Mouse (Mus musculus) neural tube, embryonic 15.5 days (tissue): Measurements from ENCODE around the gene Prelp. TPM values are rescaled to one million over a fixed set of nuclear protein-coding genes. Genes with fewer than 3 reads are reported as not detected.

Source experiments
- ATAC-seq: fragments of 200-750 bp; cut with Nextera tagmentation; 2 replicates; pipeline ENCODE4 v1.8.0; 2017; ENCODE audit warnings: mild to moderate bottlenecking, moderate TSS enrichment, moderate library complexity; ENCODE audit not compliant: low FRiP score
- H3K27ac ChIP-seq: fragments of 300-500 bp; sonication (generic); replicated peaks from 2 replicates; pipeline ENCODE4 v1.5.1; 2015; ENCODE audit warnings: mild to moderate bottlenecking, inconsistent platforms
- H3K27me3 ChIP-seq: fragments of 300-500 bp; sonication (generic); replicated peaks from 2 replicates; pipeline ENCODE4 v1.6.1; 2015; ENCODE audit warnings: inconsistent platforms
- H3K36me3 ChIP-seq: fragments of 300-500 bp; sonication (generic); 2 replicates; pipeline ENCODE4 v1.6.1; 2015; ENCODE audit warnings: inconsistent platforms
- H3K4me1 ChIP-seq: fragments of 300-500 bp; sonication (generic); 2 replicates; pipeline ENCODE4 v1.6.1; 2015; ENCODE audit warnings: inconsistent platforms
- H3K4me2 ChIP-seq: fragments of 300-500 bp; sonication (generic); 2 replicates; pipeline ENCODE4 v1.6.1; 2015; ENCODE audit warnings: inconsistent platforms, mild to moderate bottlenecking, moderate library complexity
- H3K4me3 ChIP-seq: fragments of 300-500 bp; sonication (generic); replicated peaks from 2 replicates; pipeline ENCODE4 v1.5.1; 2015; ENCODE audit warnings: mild to moderate bottlenecking, inconsistent platforms
- H3K9ac ChIP-seq: fragments of 300-500 bp; sonication (generic); replicated peaks from 2 replicates; pipeline ENCODE4 v1.6.1; 2015; ENCODE audit warnings: mild to moderate bottlenecking, inconsistent platforms
- H3K9me3 ChIP-seq: fragments of 300-500 bp; sonication (generic); replicated peaks from 2 replicates; pipeline ENCODE4 v1.6.1; 2016; ENCODE audit warnings: inconsistent platforms
- WGBS: fragments of 180-500 bp; shearing (Covaris S2); methylation state at CpG from one replicate; pipeline ENCODE4 v1.1.7; 2015; ENCODE audit warnings: mixed read lengths; 5-methylcytosine and 5-hydroxymethylcytosine counted together
- polyA plus RNA-seq: library from polyadenylated mRNA; unstranded; fragments of >200 nt; fragmentation: Nextera tagmentation; extraction: Ambion mirVana; gene quantifications from 2 replicates; pipeline ENCODE4 v1.2.1, GENCODE M21; 2015

The Prelp gene
- polyA plus RNA-seq, 1 experiment from 2014 or later, result 11.4 TPM

GRCm38 (mm10) chr1:133954009-133954408, 32.8 kb upstream of the Prelp start:
- no peak for ATAC-seq
- no peaks in the 10 kb centered on the region for H3K27me3 ChIP-seq
- H3K4me2 ChIP-seq, result no peak overlapping the region
- no peak overlapping the region for H3K9ac ChIP-seq
- 67% methylated on average over 2 of the region's 2 CpGs for WGBS
- H3K36me3 ChIP-seq, result no peaks in the 10 kb centered on the region
- no peak overlapping the region for H3K27ac ChIP-seq
- no peaks in the 10 kb centered on the region for H3K9me3 ChIP-seq
- H3K4me3 ChIP-seq, result no peak overlapping the region
- H3K4me1 ChIP-seq, result peaks cover 8% of the 10 kb centered on the region

- 34% methylated on average over 9 of the region's 9 CpGs for WGBS
- peak overlapping the region; percentile 52 for H3K27ac ChIP-seq
- H3K27me3 ChIP-seq, result no peaks in the 10 kb centered on the region
- peaks cover 8% of the 10 kb centered on the region for H3K4me1 ChIP-seq
- no peaks in the 10 kb centered on the region for H3K36me3 ChIP-seq
- H3K9me3 ChIP-seq, result no peaks in the 10 kb centered on the region
- H3K4me2 ChIP-seq, result no peak overlapping the region
- ATAC-seq, result peak; percentile 24; the same call in 1 of the 2 replicates
- 0 out of 2 replicates have a peak overlapping the region, but pooled peaks have one; percentile 1 for H3K9ac ChIP-seq
- H3K4me3 ChIP-seq, result no peak overlapping the region
Observed at GRCm38 (mm10) chr1:133953261-133953742, 32.1 kb upstream of the Prelp start.

- no peak for ATAC-seq
- Histone ChIP-seq H3K27me3 (no peaks in the 10 kb centered on the region), H3K36me3 (no peaks in the 10 kb centered on the region), H3K9ac (no peak overlapping the region), H3K4me2 (no peak overlapping the region), H3K4me1 (peaks cover 8% of the 10 kb centered on the region), H3K9me3 (no peaks in the 10 kb centered on the region), H3K27ac (no peak overlapping the region), H3K4me3 (no peak overlapping the region)
- 68% methylated on average over 6 of the region's 6 CpGs for WGBS
Observed at GRCm38 (mm10) chr1:133951598-133951997, 30.4 kb upstream of the Prelp start.

GRCm38 (mm10) chr1:133950061-133950782, 29.0 kb upstream of the Prelp start:
- no peak for ATAC-seq
- WGBS, result 65% methylated on average over 7 of the region's 7 CpGs
- Histone ChIP-seq H3K4me2 (no peak overlapping the region), H3K36me3 (no peaks in the 10 kb centered on the region), H3K27me3 (no peaks in the 10 kb centered on the region), H3K27ac (no peak overlapping the region), H3K9ac (no peak overlapping the region), H3K9me3 (no peaks in the 10 kb centered on the region), H3K4me3 (no peak overlapping the region), H3K4me1 (peaks cover 8% of the 10 kb centered on the region)

- Histone ChIP-seq H3K4me2 (no peak overlapping the region), H3K4me3 (no peak overlapping the region), H3K4me1 (no peaks in the 10 kb centered on the region), H3K9ac (no peak overlapping the region), H3K36me3 (no peaks in the 10 kb centered on the region), H3K9me3 (no peaks in the 10 kb centered on the region), H3K27me3 (no peaks in the 10 kb centered on the region), H3K27ac (no peak overlapping the region)
- WGBS, result 92% methylated on average over 3 of the region's 3 CpGs
- ATAC-seq, result no peak
Observed at GRCm38 (mm10) chr1:133945106-133945505, 23.9 kb upstream of the Prelp start.

- no peaks in the 10 kb centered on the region for H3K4me1 ChIP-seq
- H3K4me3 ChIP-seq, result no peak overlapping the region
- H3K4me2 ChIP-seq, result no peak overlapping the region
- no peaks in the 10 kb centered on the region for H3K9me3 ChIP-seq
- no peak for ATAC-seq
- 84% methylated on average over 3 of the region's 3 CpGs for WGBS
- no peak overlapping the region for H3K27ac ChIP-seq
- no peaks in the 10 kb centered on the region for H3K36me3 ChIP-seq
- no peaks in the 10 kb centered on the region for H3K27me3 ChIP-seq
- no peak overlapping the region for H3K9ac ChIP-seq
Observed at GRCm38 (mm10) chr1:133941904-133942303, 20.7 kb upstream of the Prelp start.

- 73% methylated on average over 11 of the region's 11 CpGs for WGBS
- Histone ChIP-seq H3K9ac (no peak overlapping the region), H3K27me3 (no peaks in the 10 kb centered on the region), H3K4me2 (no peak overlapping the region), H3K27ac (no peak overlapping the region), H3K4me1 (no peaks in the 10 kb centered on the region), H3K9me3 (no peaks in the 10 kb centered on the region), H3K36me3 (no peaks in the 10 kb centered on the region), H3K4me3 (no peak overlapping the region)
- ATAC-seq, result no peak
Observed at GRCm38 (mm10) chr1:133941158-133941860, 20.1 kb upstream of the Prelp start.

GRCm38 (mm10) chr1:133940481-133941092, 19.4 kb upstream of the Prelp start:
- no peaks in the 10 kb centered on the region for H3K27me3 ChIP-seq
- H3K4me3 ChIP-seq, result no peak overlapping the region
- no peak for ATAC-seq
- no peak overlapping the region for H3K9ac ChIP-seq
- H3K4me2 ChIP-seq, result no peak overlapping the region
- H3K36me3 ChIP-seq, result no peaks in the 10 kb centered on the region
- H3K4me1 ChIP-seq, result no peaks in the 10 kb centered on the region
- H3K27ac ChIP-seq, result no peak overlapping the region
- 84% methylated on average over 3 of the region's 3 CpGs for WGBS
- no peaks in the 10 kb centered on the region for H3K9me3 ChIP-seq

- no peak for ATAC-seq
Observed at GRCm38 (mm10) chr1:133939708-133940107, 18.5 kb upstream of the Prelp start.

GRCm38 (mm10) chr1:133936169-133936568, 15.0 kb upstream of the Prelp start:
- Histone ChIP-seq H3K4me1 (no peaks in the 10 kb centered on the region), H3K4me2 (no peak overlapping the region), H3K27ac (no peak overlapping the region), H3K9me3 (no peaks in the 10 kb centered on the region), H3K9ac (no peak overlapping the region), H3K4me3 (no peak overlapping the region), H3K36me3 (no peaks in the 10 kb centered on the region), H3K27me3 (no peaks in the 10 kb centered on the region)
- 96% methylated on average over 3 of the region's 3 CpGs for WGBS
- ATAC-seq, result no peak

More at GRCm38 (mm10) chr1:133939708-133940107, 18.5 kb upstream of the Prelp start:
- no peak overlapping the region for H3K9ac ChIP-seq
- no peaks in the 10 kb centered on the region for H3K36me3 ChIP-seq
- H3K4me1 ChIP-seq, result no peaks in the 10 kb centered on the region
- WGBS, result 85% methylated on average over 8 of the region's 8 CpGs
- no peak overlapping the region for H3K4me2 ChIP-seq
- no peaks in the 10 kb centered on the region for H3K27me3 ChIP-seq
- no peak overlapping the region for H3K27ac ChIP-seq
- no peak overlapping the region for H3K4me3 ChIP-seq
- no peaks in the 10 kb centered on the region for H3K9me3 ChIP-seq

GRCm38 (mm10) chr1:133934354-133934963, 13.2 kb upstream of the Prelp start:
- Histone ChIP-seq H3K27ac (no peak overlapping the region), H3K4me3 (no peak overlapping the region), H3K27me3 (no peaks in the 10 kb centered on the region), H3K36me3 (no peaks in the 10 kb centered on the region), H3K4me1 (no peaks in the 10 kb centered on the region), H3K4me2 (no peak overlapping the region), H3K9ac (no peak overlapping the region), H3K9me3 (no peaks in the 10 kb centered on the region)
- no peak for ATAC-seq
- 80% methylated on average over 10 of the region's 10 CpGs for WGBS
